Mouse (Mus musculus) ES-CJ7 (cell line): ENCODE results near the gene Dop1b.
"Not testable (repeated sequence)": the region's sequence is repeated elsewhere in the genome, so short reads cannot be mapped to it uniquely, and the experiment has no call there.

Experiments
- DNase-seq: peaks from one replicate; pipeline ENCODE4 v3.0.0; 2011; ENCODE audit warnings: low read depth, low spot score

The Dop1b gene

GRCm38 (mm10) chr16:93711411-93712188 lies at the start of gene Dop1b:
Gene Dop1b, plus strand, starts transcription at chr16:93711904.
- peak; percentile 98 for DNase-seq

- no peak for DNase-seq
Observed at GRCm38 (mm10) chr16:93667976-93668375, 43.7 kb upstream of the Dop1b start.

- DNase-seq, result peak; percentile 68
Observed at GRCm38 (mm10) chr16:93669521-93669920, 42.2 kb upstream of the Dop1b start.

GRCm38 (mm10) chr16:93670466-93670865 lies 41.2 kb upstream of the Dop1b start:
- DNase-seq, result not testable (repeated sequence)

- no peak for DNase-seq
Observed at GRCm38 (mm10) chr16:93671064-93671463, 40.6 kb upstream of the Dop1b start.

- DNase-seq, result peak; percentile 59
Observed at GRCm38 (mm10) chr16:93676376-93676775, 35.3 kb upstream of the Dop1b start.

- DNase-seq, result no peak
Observed at GRCm38 (mm10) chr16:93678206-93678605, 33.5 kb upstream of the Dop1b start.

- no peak for DNase-seq
Observed at GRCm38 (mm10) chr16:93679165-93679564, 32.5 kb upstream of the Dop1b start.

GRCm38 (mm10) chr16:93682156-93682688 lies 29.5 kb upstream of the Dop1b start:
- peak; percentile 73 for DNase-seq

- peak; percentile 86 for DNase-seq
Observed at GRCm38 (mm10) chr16:93682689-93683507, 28.8 kb upstream of the Dop1b start, which contains the start of gene Cbr3. Gene Cbr3, plus strand, starts transcription at chr16:93683215.

GRCm38 (mm10) chr16:93683508-93684236 lies 28.0 kb upstream of the Dop1b start:
- DNase-seq, result no peak

- DNase-seq, result no peak
Observed at GRCm38 (mm10) chr16:93684441-93684840, 27.3 kb upstream of the Dop1b start.

GRCm38 (mm10) chr16:93685783-93686182 lies 25.9 kb upstream of the Dop1b start:
- DNase-seq, result not testable (repeated sequence)

- peak; percentile 4 for DNase-seq
Observed at GRCm38 (mm10) chr16:93686421-93686820, 25.3 kb upstream of the Dop1b start.

GRCm38 (mm10) chr16:93686945-93687344 lies 24.8 kb upstream of the Dop1b start:
- DNase-seq, result peak; percentile 59

- DNase-seq, result peak; percentile 55
Observed at GRCm38 (mm10) chr16:93691206-93691841, 20.4 kb upstream of the Dop1b start.

GRCm38 (mm10) chr16:93692744-93693143 lies 19.0 kb upstream of the Dop1b start:
- no peak for DNase-seq

- no peak for DNase-seq
Observed at GRCm38 (mm10) chr16:93707116-93707515, 4.6 kb upstream of the Dop1b start.

- no peak for DNase-seq
Observed at GRCm38 (mm10) chr16:93709217-93709616, 2.5 kb upstream of the Dop1b start.

GRCm38 (mm10) chr16:93710924-93711323 lies 780 bp upstream of the Dop1b start:
- DNase-seq, result peak; percentile 87
